Mouse (Mus musculus) left cerebral cortex, adult 2 months (tissue): ENCODE measurements around the gene Glrp1. TPM values are rescaled to one million over a fixed set of nuclear protein-coding genes. Genes with fewer than 3 reads are reported as not detected.

ENCODE experiments used
- DNase-seq, 2 experiments: peaks; one replicate each; pipeline ENCODE4 v3.0.0; 2021 to 2022; ENCODE audit warnings: low spot score in 2 of 2, mixed read lengths in 1 of 2; ENCODE audit errors: extremely low spot score in 1 of 2
- H3K27ac ChIP-seq: fragments of 200-600 bp; 2 replicates; pipeline ENCODE4 v1.8.1; 2022
- H3K4me3 ChIP-seq: fragments of 200-600 bp; 2 replicates; pipeline ENCODE4 v1.8.1; 2022
- CTCF ChIP-seq: fragments of 200-600 bp; IDR thresholded peaks from 2 replicates; pipeline ENCODE4 v1.8.1; 2022; ENCODE audit warnings: antibody characterized with exemption, mild to moderate bottlenecking, moderate library complexity
- intact Hi-C: fragments of 180-260 bp; cut with DNase I; formaldehyde crosslinking; loops from one replicate; pipeline ENCODE4 v1.15.1; 2025
- total RNA-seq, 2 experiments: library from RNA; stranded (reverse); gene quantifications; 2 replicates each; pipeline ENCODE4 v1.2.3; 2021

Glrp1 gene
- total RNA-seq, 2 experiments from 2014 or later: not detected

DNA sequence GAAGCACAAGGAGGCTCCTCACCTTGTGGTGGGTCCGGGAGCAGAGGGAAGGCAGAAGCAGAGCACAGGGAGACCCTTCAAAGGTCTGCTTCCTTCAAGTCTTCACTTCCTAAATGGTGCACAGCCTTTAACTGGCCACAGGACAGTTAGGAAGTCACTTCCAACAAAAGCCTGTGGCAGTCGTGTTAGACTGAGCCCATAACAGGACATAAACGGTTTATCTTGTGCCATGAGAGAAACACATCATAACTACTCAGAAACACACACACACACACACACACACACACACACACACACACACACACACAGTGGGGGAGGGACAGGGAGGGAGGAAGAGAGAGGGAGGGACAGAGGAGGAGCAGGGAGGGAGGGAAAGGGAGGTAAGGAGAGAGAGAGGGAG is 15.8 kb upstream of the Glrp1 start:
- H3K4me3 ChIP-seq: no peak overlapping the region
- intact Hi-C loops: no loop called here
- DNase-seq: no peak

DNA sequence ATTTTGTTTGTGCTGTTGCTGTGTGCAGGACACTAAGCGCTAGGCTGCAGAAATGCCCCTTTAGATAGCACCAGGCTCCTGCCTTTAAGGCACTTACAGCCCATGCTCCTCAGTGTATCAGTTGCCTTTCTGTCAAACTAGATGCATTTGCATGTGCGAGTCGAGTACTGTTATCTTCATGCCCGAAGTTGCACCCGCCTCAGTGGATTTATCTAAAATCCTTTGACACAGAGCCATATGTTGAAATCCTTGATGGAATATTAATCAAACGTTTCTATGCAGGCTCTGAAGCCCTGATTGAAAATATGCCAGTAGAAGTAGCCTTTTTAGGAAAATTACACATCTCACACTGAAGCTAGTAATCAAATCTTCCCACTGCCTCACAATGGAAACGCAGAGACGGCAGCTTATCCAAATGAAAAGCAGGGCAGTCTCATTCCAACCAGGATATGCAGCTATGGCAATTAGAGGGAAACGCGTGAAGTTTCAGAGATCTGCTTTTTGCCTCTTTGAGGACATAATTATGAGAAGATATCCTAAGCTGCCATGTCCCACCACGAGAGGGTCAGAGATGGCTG is 11.4 kb upstream of the Glrp1 start:
- Histone ChIP-seq H3K27ac (no peak overlapping the region), H3K4me3 (no peak overlapping the region)
- TF ChIP-seq CTCF: no peak
- DNase-seq: no peak
- intact Hi-C loops: no loop called here

More for the DNA sequence above, 15.8 kb upstream of the Glrp1 start:
- H3K27ac ChIP-seq: no peak overlapping the region
- no peak for TF ChIP-seq CTCF

DNA sequence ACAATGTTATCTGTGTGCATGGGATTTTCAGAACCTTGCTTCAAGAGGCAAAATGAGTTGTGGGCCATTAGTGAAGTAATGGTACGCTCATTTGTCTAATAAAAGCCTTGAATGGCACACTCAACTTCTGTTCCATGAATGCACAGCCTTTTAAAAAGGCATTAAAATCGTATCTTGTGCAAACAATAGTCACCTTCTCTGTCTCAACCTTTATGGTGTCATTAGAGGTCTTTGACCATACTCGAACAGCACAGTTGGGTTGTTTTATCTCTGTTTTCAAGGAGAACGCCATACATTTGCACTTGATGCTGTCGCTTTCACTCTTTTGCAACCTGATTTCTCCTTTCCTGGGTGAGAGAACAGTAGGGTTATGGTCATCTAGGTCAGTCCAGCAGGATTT is 3.7 kb upstream of the Glrp1 start:
- no peak for TF ChIP-seq CTCF
- intact Hi-C loops: no loop called here

DNA sequence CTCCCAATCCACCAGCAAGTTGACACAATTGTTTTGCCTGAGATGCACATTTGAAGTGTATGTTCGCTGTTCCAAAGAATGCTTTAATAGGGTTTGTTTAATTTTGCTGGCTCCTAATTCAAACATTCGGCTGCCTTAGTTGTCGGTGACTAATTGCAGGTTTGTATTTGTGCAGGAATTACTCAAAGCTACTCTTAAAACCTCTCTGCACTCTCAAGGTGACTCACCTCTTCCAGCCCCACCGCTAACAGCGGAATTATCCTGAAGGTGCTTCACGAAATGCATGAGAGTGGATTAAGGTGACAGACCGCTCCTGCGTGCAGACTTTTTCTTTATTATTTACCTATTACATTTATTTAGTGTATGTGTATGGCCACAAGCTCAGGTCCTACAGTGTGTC is 2.0 kb downstream of the Glrp1 start:
- no peak for DNase-seq
- intact Hi-C loops: no loop called here
- Histone ChIP-seq H3K4me3 (no peak overlapping the region), H3K27ac (no peak overlapping the region)
- no peak for TF ChIP-seq CTCF

More for the DNA sequence above, 3.7 kb upstream of the Glrp1 start:
- no peak for DNase-seq
- H3K27ac ChIP-seq: no peak overlapping the region
- H3K4me3 ChIP-seq: no peak overlapping the region

DNA sequence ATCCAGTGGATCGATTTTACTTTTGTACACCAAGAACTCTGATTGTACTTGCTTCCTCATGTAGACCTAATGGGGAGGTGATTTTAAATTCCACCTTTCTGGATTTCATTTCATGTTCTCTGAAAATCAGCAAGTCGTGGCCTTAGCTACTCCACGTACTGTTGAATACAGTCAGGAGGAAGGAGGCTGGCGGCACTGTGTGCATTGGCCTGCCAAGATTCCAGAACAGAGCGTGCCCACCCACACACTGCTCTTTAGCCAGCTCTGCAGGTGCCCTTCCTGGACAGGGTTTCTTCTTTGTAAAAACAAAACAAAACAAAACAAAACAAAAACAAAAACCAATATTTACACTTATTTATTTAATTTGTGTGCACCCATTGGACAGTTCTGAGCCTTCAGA is 2.7 kb downstream of the Glrp1 start:
- no peak overlapping the region for H3K27ac ChIP-seq
- no peak for TF ChIP-seq CTCF
- DNase-seq: no peak
- intact Hi-C loops: no loop called here
- H3K4me3 ChIP-seq: no peak overlapping the region

DNA sequence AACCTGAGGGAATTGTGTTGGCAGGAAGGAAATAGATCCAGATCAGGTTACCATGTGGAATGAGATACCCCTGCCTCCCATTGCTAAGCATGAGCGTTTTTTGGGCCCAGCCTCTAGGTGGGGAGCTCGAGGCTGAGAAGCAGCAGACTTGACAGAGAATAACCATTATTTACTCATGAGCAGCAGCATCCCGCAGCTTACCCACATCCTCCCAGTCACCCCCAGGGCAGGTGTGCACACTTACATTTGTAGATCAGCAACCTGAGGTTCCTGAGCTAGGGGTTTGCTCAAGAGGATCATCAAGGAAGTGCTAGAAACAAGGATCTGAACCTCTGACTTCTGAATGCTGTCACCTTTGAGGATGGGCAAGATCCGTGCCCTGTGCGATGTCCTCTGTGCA is 3.5 kb downstream of the Glrp1 start:
- H3K4me3 ChIP-seq: no peak overlapping the region
- TF ChIP-seq CTCF: no peak
- intact Hi-C loops: no loop called here
- H3K27ac ChIP-seq: no peak overlapping the region
- DNase-seq: no peak

DNA sequence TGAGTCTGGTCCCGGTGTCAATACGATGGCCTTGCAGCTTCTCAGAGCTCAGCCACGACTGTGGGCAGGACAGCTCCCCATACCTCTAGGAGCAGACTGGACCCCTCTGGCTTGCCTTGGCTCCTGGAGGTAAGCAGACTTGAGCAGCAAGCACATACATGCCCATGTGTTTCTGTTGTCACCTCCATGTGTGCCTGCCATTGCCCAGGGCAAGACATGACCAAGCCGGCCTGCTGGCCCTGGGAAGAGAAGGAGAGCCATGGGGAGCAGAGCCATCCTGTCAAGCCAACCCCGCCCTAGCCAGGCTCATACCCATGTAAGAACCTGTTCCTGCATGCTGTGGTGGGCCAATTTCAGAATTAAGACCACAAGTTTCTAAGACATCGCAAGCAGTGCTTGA is 4.2 kb downstream of the Glrp1 start:
- Histone ChIP-seq H3K4me3 (no peak overlapping the region), H3K27ac (no peak overlapping the region)
- DNase-seq: no peak
- intact Hi-C loops: no loop called here
- no peak for TF ChIP-seq CTCF

DNA sequence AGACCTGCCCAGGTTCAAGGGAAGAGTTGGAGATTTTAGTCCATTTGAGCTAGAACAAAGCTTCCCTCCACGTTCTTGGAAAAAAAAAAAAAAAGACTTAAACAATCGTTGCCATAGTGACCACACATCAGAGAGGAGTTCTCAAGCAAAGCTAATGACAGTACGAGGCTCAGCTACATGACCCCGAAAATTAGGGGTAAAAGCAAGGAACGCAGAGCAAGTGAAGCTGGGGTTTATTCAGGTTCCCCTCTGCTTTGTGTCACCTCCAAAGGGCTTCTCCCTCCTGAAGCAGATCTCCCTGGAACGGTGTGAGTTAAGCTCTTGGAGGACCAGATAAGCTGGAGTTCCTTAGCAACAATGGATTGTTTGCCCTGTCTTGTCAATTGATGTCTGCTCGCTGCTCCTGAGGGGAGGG is 5.3 kb downstream of the Glrp1 start:
- intact Hi-C loops: no loop called here
- DNase-seq: no peak
- Histone ChIP-seq H3K4me3 (no peak overlapping the region), H3K27ac (no peak overlapping the region)
- TF ChIP-seq CTCF: no peak

DNA sequence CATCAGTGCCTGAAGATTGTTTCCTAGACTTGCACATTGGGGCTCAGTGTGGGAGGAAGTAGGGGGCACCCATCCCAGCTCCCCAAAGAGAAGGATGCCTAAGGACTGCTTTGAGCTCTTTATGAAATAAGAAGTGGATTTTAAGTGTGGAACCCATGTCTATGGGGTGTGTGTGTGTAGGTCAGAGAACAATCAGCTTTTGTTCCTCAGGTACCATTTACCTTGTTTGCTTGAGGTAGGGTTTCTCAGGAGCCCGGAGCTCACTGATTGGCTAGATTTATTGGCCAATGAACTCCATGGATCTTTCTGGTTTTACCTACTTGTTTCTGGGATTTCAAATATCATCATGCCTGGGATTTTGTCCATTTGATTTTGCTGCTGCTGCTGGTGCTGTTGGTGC is 7.0 kb downstream of the Glrp1 start:
- Histone ChIP-seq H3K4me3 (no peak overlapping the region), H3K27ac (no peak overlapping the region)
- no peak for DNase-seq
- intact Hi-C loops: no loop called here
- no peak for TF ChIP-seq CTCF

DNA sequence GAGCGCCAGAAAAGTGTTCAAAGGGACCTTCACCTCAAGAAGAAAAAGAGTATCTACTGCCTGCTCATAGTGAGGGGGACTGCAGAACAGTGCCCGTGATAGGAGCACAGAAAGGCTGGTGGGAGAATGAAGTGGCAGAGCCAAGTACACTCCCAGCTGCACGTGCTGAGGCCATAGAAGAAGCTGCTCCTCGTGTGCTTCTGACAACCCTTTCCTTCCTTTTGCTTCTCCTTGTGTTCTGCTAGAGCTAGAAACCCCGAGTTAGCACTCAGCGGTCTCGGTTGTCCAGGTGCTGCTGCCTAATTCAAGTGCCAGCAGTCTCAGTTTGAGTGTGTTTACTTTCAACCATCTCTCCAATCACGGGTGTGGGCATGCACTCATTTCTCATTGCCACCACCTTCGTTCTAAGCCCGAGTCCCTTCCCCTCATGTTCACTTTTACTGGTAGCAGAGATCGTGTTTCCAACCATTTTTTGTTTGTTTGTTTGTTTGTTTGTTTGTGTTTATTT is 10.6 kb downstream of the Glrp1 start:
- TF ChIP-seq CTCF: no peak

DNA sequence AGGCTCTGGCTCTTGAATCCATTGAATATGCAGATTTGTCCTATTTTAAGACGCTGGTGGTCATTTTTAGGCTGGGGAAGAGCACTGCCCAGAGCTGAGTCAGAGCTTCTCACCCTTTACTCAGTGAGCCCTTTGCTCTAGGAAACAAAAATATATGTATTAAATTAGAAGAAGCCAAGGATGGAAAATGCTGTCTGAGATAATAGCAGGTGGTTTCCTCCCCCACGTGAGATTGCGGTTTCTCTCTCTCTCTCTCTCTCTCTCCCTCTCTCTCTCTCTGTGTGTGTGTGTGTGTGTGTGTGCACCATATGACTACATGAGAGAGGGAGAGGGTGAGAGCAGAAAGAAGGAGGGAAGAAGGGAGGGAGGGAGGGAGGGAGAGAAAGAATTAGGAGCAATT is 12.5 kb downstream of the Glrp1 start:
- TF ChIP-seq CTCF: no peak
- Histone ChIP-seq H3K4me3 (no peak overlapping the region), H3K27ac (no peak overlapping the region)
- DNase-seq: no peak
- intact Hi-C loops: no loop called here

More for the DNA sequence above, 10.6 kb downstream of the Glrp1 start:
- no peak for DNase-seq
- intact Hi-C loops: no loop called here
- no peak overlapping the region for H3K4me3 ChIP-seq
- H3K27ac ChIP-seq: no peak overlapping the region

DNA sequence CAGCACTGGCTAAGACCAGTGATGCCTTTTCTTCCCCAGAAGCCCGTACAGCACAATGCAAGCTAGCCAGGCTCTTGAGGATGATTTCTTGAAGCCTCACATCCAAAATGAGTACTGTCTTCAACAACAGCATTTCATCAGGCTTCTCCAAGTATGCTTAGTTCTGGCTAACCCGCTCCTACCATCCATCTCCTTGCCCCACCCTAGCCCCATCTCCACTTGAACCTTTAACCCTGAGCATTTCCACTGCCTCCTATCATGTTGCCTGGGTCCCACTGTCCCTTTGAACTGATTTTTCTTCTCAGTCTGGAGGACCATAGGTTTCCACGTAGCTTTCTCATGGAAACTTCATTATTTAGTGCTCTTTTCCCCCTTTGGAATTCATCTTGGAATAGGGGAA is 17.5 kb downstream of the Glrp1 start:
- no peak for DNase-seq
- H3K4me3 ChIP-seq: no peak overlapping the region
- no peak overlapping the region for H3K27ac ChIP-seq
- intact Hi-C loops: loop anchor here (5.0 kb wide), 1 partner anchor 60 kb away; no protein-coding TSS in a partner anchor
- no peak for TF ChIP-seq CTCF

DNA sequence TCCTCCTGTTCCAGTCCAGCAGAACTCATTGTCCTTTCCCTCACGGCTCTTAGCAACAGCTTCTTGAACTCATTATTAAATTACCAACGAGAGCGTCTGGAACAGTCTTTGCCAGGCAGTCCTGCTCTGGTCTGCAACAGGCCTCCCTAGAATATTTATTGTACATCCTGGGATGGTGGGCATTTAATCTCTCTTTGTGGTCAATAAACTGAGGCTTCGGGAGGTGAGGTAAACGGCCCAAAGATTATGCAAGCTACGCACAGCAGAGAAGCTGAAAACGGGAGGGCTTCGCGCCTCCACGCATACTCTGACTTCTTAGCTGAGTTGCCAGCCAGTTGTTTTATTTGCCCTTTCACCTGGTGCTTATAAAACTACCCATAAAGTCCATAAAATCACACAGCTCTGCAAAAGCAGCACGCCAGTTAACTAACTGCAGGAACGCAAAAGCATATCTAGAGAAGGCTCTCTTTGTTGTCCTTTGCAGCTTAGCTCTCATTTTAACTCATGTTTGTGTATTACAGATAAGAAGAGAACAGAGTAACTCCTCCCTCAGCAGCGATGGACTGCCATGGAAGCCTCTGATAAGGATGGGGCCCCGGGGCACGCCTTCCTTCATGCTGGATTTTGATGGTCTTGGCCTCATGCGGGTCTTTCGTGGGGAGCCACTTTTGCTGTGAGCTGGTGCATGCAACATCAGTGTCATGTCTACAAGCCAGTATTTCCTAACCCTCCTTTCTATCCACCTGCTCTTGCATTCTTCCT is 18.1 kb downstream of the Glrp1 start:
- no peak overlapping the region for H3K4me3 ChIP-seq
- no peak for TF ChIP-seq CTCF
- intact Hi-C loops: loop anchor here (5.0 kb wide), 1 partner anchor 61 kb away; no protein-coding TSS in a partner anchor
- no peak overlapping the region for H3K27ac ChIP-seq
- DNase-seq: no peak
